In genomic region chr15:85597403-85597802, GRCm38 (mm10) we compare ENCODE assay signal across 14 mouse cellular contexts. TPM values are rescaled to one million over a fixed set of nuclear protein-coding genes. Genes with fewer than 3 reads are reported as not detected.
DNase-seq lines count a peak whose midpoint lies in the region; ATAC-seq and TF ChIP-seq lines count a peak whose summit lies in the region.
"Had no signal": no experiment of that assay in that cellular context is flagged by ENCODE, and none has a peak within 500 bp of the region (broad histone marks: within the 10 kb centered on the region; RNA-seq: fewer than 3 reads in every experiment).

No protein-coding gene starts in this region.

- TF ChIP-seq CTCF in midbrain, postnatal 0 days (IDR thresholded peaks at IDR 0.05): peak; percentile 59

- H3K36me3 ChIP-seq in kidney, embryonic 16.5 days (ENCODE audit: insufficient read depth, low read length): no peaks in the 10 kb centered on the region
- no peaks in the 10 kb centered on the region for H3K36me3 ChIP-seq in midbrain, postnatal 0 days (ENCODE audit: insufficient read depth, low read length)
- no peaks in the 10 kb centered on the region for H3K36me3 ChIP-seq in midbrain, embryonic 15.5 days (replicated peaks)
- H3K36me3 ChIP-seq in splenic B cell, adult 2 months (ENCODE audit: control insufficient read depth, insufficient read depth, low read length, poor library complexity, severe bottlenecking): no peaks in the 10 kb centered on the region
- H3K36me3 ChIP-seq: neural tube, embryonic 13.5 days had no signal

- no peak for ATAC-seq in kidney, embryonic 16.5 days (ENCODE audit: low FRiP score, low TSS enrichment)
- ATAC-seq in midbrain, postnatal 0 days (ENCODE audit: low FRiP score): no peak
- no peak for ATAC-seq in midbrain, embryonic 15.5 days (replicated peaks)
- ATAC-seq: forebrain, embryonic 16.5 days had no signal

- H3K27me3 ChIP-seq in kidney, embryonic 16.5 days (ENCODE audit: insufficient read depth, low read length): no peaks in the 10 kb centered on the region
- H3K27me3 ChIP-seq in midbrain, postnatal 0 days (ENCODE audit: insufficient read depth, low read length): no peaks in the 10 kb centered on the region
- no peaks in the 10 kb centered on the region for H3K27me3 ChIP-seq in midbrain, embryonic 15.5 days (replicated peaks)
- no peaks in the 10 kb centered on the region for H3K27me3 ChIP-seq in splenic B cell, adult 2 months (ENCODE audit: control insufficient read depth, insufficient read depth, low read length, poor library complexity, severe bottlenecking)
- H3K27me3 ChIP-seq: neural tube, embryonic 13.5 days had no signal

- H3K4me1 ChIP-seq in kidney, embryonic 16.5 days (ENCODE audit: insufficient read depth, low read length): peaks cover 15% of the 10 kb centered on the region; the same call in 1 of the 2 replicates
- H3K4me1 ChIP-seq in midbrain, postnatal 0 days (ENCODE audit: insufficient read depth, low read length): no peaks in the 10 kb centered on the region
- peaks cover 7% of the 10 kb centered on the region; the same call in 1 of the 2 replicates for H3K4me1 ChIP-seq in midbrain, embryonic 15.5 days

- H3K27ac ChIP-seq in kidney, embryonic 16.5 days (ENCODE audit: low read length): no peak overlapping the region
- H3K27ac ChIP-seq in midbrain, postnatal 0 days (ENCODE audit: low read depth, low read length): no peak overlapping the region
- no peak overlapping the region for H3K27ac ChIP-seq in midbrain, embryonic 15.5 days
- H3K27ac ChIP-seq: neural tube, embryonic 13.5 days had no signal

- peak; percentile 43 for DNase-seq in cerebellum, adult 9-10 months
- DNase-seq in cerebellum, adult 9-11 months: no peak
- DNase-seq in kidney, postnatal 14 days: peak; percentile 47
- no peak for DNase-seq in midbrain, postnatal 0 days (ENCODE audit: low spot score)
- peak; percentile 19 for DNase-seq in splenic B cell, adult 2 months (ENCODE audit: low read depth, low spot score)
- DNase-seq in layer of hippocampus, postnatal 36 days: no peak
- DNase-seq: heart, postnatal 4 days; midbrain, embryonic 14.5 days; thymus, postnatal 25 days had no signal

- H3K4me2 ChIP-seq in kidney, embryonic 16.5 days (replicated peaks; ENCODE audit: low read depth, low read length): no peak overlapping the region
- no peak overlapping the region for H3K4me2 ChIP-seq in midbrain, postnatal 0 days (ENCODE audit: low read depth, low read length, poor library complexity, severe bottlenecking)
- H3K4me2 ChIP-seq in midbrain, embryonic 15.5 days: no peak overlapping the region
- H3K4me2 ChIP-seq: neural tube, embryonic 13.5 days had no signal

- H3K4me3 ChIP-seq in kidney, embryonic 16.5 days (ENCODE audit: low read length): no peak overlapping the region
- no peak overlapping the region for H3K4me3 ChIP-seq in midbrain, postnatal 0 days (ENCODE audit: low read depth, low read length)
- H3K4me3 ChIP-seq in midbrain, embryonic 15.5 days: no peak overlapping the region
- H3K4me3 ChIP-seq: neural tube, embryonic 13.5 days had no signal

- H3K9me3 ChIP-seq in kidney, embryonic 16.5 days (ENCODE audit: low read length): no peaks in the 10 kb centered on the region
- no peaks in the 10 kb centered on the region for H3K9me3 ChIP-seq in midbrain, postnatal 0 days (ENCODE audit: low read length)
- no peaks in the 10 kb centered on the region for H3K9me3 ChIP-seq in midbrain, embryonic 15.5 days
- H3K9me3 ChIP-seq: neural tube, embryonic 13.5 days had no signal

- no peak overlapping the region for H3K9ac ChIP-seq in kidney, embryonic 16.5 days (replicated peaks; ENCODE audit: low read length)
- H3K9ac ChIP-seq in midbrain, postnatal 0 days (replicated peaks; ENCODE audit: low read length, poor library complexity, severe bottlenecking): no peak overlapping the region
- no peak overlapping the region for H3K9ac ChIP-seq in midbrain, embryonic 15.5 days
- H3K9ac ChIP-seq: neural tube, embryonic 13.5 days had no signal

- WGBS in kidney, embryonic 16.5 days: 70% methylated on average over 3 of the region's 3 CpGs
- WGBS in midbrain, postnatal 0 days: 69% methylated on average over 3 of the region's 3 CpGs
- 64% methylated on average over 3 of the region's 3 CpGs for WGBS in midbrain, embryonic 15.5 days

RNA-seq across cellular contexts. Expression of gene Wnt7b, which starts 15.1 kb away (rescaled TPM):
- 21.2 and 22.5 TPM in 2 replicates for polyA plus RNA-seq in kidney, embryonic 16.5 days (2015; fragmentation: Nextera tagmentation; extraction: Ambion mirVana)
- total RNA-seq in midbrain, postnatal 0 days (2014; rRNA removed): 26.3 and 34.3 TPM in 2 replicates
- 19.0 and 19.5 TPM in 2 replicates for polyA plus RNA-seq in midbrain, postnatal 0 days (2015; fragmentation: Nextera tagmentation; extraction: Ambion mirVana)
- polyA plus RNA-seq in midbrain, embryonic 15.5 days (2015; fragmentation: Nextera tagmentation; extraction: Ambion mirVana): 33.2 and 35.0 TPM in 2 replicates
- 10 to 100 TPM; 44.7 to 48.8 TPM for total RNA-seq in layer of hippocampus, postnatal 36 days (2021)
- total RNA-seq: granulocyte monocyte progenitor cell, adult 5-6 weeks had no signal

Comparison
In these comparisons a context has a peak if more than half of its experiments do, and no peak if none do; other contexts are left out.
1. DNase-seq: peak in cerebellum, adult 9-10 months (single experiment), kidney, postnatal 14 days (single experiment) and splenic B cell, adult 2 months (single experiment); none in cerebellum, adult 9-11 months (single experiment), midbrain, postnatal 0 days (single experiment) and layer of hippocampus, postnatal 36 days (0 of 2).